Mouse (Mus musculus) erythroblast, embryonic 14.5 days (primary cell): Measurements from ENCODE around the gene Pnliprp1. TPM values are rescaled to one million over a fixed set of nuclear protein-coding genes. Genes with fewer than 3 reads are reported as not detected.

Source experiments
- H3K27me3 ChIP-seq: 2 replicates; pipeline ENCODE4 v1.6.1; 2012; ENCODE audit warnings: inconsistent platforms; ENCODE audit not compliant: control insufficient read depth
- H3K36me3 ChIP-seq: 2 replicates; pipeline ENCODE4 v1.6.1; 2012; ENCODE audit warnings: mild to moderate bottlenecking, inconsistent platforms; ENCODE audit not compliant: control insufficient read depth
- H3K4me1 ChIP-seq: 2 replicates; pipeline ENCODE4 v1.6.1; 2012; ENCODE audit warnings: inconsistent platforms; ENCODE audit not compliant: control insufficient read depth
- H3K4me3 ChIP-seq: replicated peaks from 2 replicates; pipeline ENCODE3; 2012; ENCODE audit warnings: moderate library complexity, mild to moderate bottlenecking, inconsistent platforms
- H3K9me3 ChIP-seq: 2 replicates; pipeline ENCODE4 v1.6.1; 2012; ENCODE audit warnings: low read length, inconsistent platforms, mixed read lengths; ENCODE audit not compliant: control insufficient read depth
- GATA1 ChIP-seq: IDR thresholded peaks from 2 replicates; pipeline ENCODE4 v1.6.1; 2012; ENCODE audit warnings: low read length, inconsistent platforms, mixed read lengths
- TAL1 ChIP-seq: IDR thresholded peaks from 3 replicates; pipeline ENCODE4 v1.6.1; 2012; ENCODE audit warnings: low read length, inconsistent platforms, mixed read lengths
- polyA plus RNA-seq: library from polyadenylated mRNA; stranded (reverse); fragments of >175 nt; gene quantifications from 2 replicates; pipeline ENCODE4 v1.2.3, GENCODE M21; 2012

The Pnliprp1 gene
- polyA plus RNA-seq, 1 experiment = not detected

- no peaks in the 10 kb centered on the region for H3K27me3 ChIP-seq
- H3K4me3 ChIP-seq = no peak overlapping the region
- 0 out of 2 replicates have a peak, but pooled peaks cover 4% of the 10 kb centered on the region for H3K9me3 ChIP-seq
- TF ChIP-seq GATA1 (no peak), TAL1 (no peak)
- no peaks in the 10 kb centered on the region for H3K4me1 ChIP-seq
- H3K36me3 ChIP-seq = no peaks in the 10 kb centered on the region
These were observed 33.6 kb downstream of the Pnliprp1 start for GRCm38 (mm10) chr19:58762316-58762715.

GRCm38 (mm10) chr19:58762848-58763541, 34.3 kb downstream of the Pnliprp1 start:
- H3K27me3 ChIP-seq = no peaks in the 10 kb centered on the region
- no peaks in the 10 kb centered on the region for H3K36me3 ChIP-seq
- 0 out of 2 replicates have a peak, but pooled peaks cover 4% of the 10 kb centered on the region for H3K9me3 ChIP-seq
- H3K4me1 ChIP-seq = no peaks in the 10 kb centered on the region
- H3K4me3 ChIP-seq = no peak overlapping the region
- TF ChIP-seq GATA1 = no peak
- TF ChIP-seq TAL1 = no peak

- Histone ChIP-seq H3K27me3 (no peaks in the 10 kb centered on the region), H3K4me3 (no peak overlapping the region), H3K36me3 (no peaks in the 10 kb centered on the region), H3K9me3 (peaks cover 2% of the 10 kb centered on the region; the same call in 1 of the 2 replicates), H3K4me1 (no peaks in the 10 kb centered on the region)
- TF ChIP-seq GATA1 (no peak), TAL1 (no peak)
These were observed 38.6 kb downstream of the Pnliprp1 start for GRCm38 (mm10) chr19:58767329-58767728.

GRCm38 (mm10) chr19:58776461-58776860, 47.8 kb downstream of the Pnliprp1 start:
- no peaks in the 10 kb centered on the region for H3K36me3 ChIP-seq
- peaks cover 4% of the 10 kb centered on the region; the same call in 1 of the 2 replicates for H3K9me3 ChIP-seq
- no peaks in the 10 kb centered on the region for H3K4me1 ChIP-seq
- H3K4me3 ChIP-seq = no peak overlapping the region
- TF ChIP-seq GATA1 = no peak
- no peak for TF ChIP-seq TAL1
- no peaks in the 10 kb centered on the region for H3K27me3 ChIP-seq

GRCm38 (mm10) chr19:58781566-58781965, 52.9 kb downstream of the Pnliprp1 start:
- Histone ChIP-seq H3K36me3 (no peaks in the 10 kb centered on the region), H3K4me3 (no peak overlapping the region), H3K27me3 (no peaks in the 10 kb centered on the region), H3K4me1 (no peaks in the 10 kb centered on the region), H3K9me3 (no peaks in the 10 kb centered on the region)
- TF ChIP-seq TAL1 = no peak
- TF ChIP-seq GATA1 = no peak

GRCm38 (mm10) chr19:58783938-58784337, 55.3 kb downstream of the Pnliprp1 start:
- H3K9me3 ChIP-seq = no peaks in the 10 kb centered on the region
- H3K27me3 ChIP-seq = no peaks in the 10 kb centered on the region
- TF ChIP-seq TAL1 (no peak), GATA1 (no peak)
- H3K36me3 ChIP-seq = no peaks in the 10 kb centered on the region
- H3K4me3 ChIP-seq = no peak overlapping the region
- no peaks in the 10 kb centered on the region for H3K4me1 ChIP-seq

GRCm38 (mm10) chr19:58789194-58789593, 60.5 kb downstream of the Pnliprp1 start:
- no peak for TF ChIP-seq GATA1
- no peak for TF ChIP-seq TAL1
- Histone ChIP-seq H3K4me3 (no peak overlapping the region), H3K36me3 (no peaks in the 10 kb centered on the region), H3K9me3 (no peaks in the 10 kb centered on the region), H3K27me3 (no peaks in the 10 kb centered on the region), H3K4me1 (no peaks in the 10 kb centered on the region)

Other genes with a start within 250 kb of the Pnliprp1 start
- gene Ccdc172, start 216.9 kb upstream of the Pnliprp1 start, polyA plus RNA-seq = not detected in 2 replicates
- not detected in 2 replicates for gene Pnlip, start 76.4 kb upstream of the Pnliprp1 start, polyA plus RNA-seq
- not detected in 2 replicates for gene Pnliprp2, start 30.8 kb downstream of the Pnliprp1 start, polyA plus RNA-seq
- gene 1700019N19Rik, start 65.6 kb downstream of the Pnliprp1 start, polyA plus RNA-seq = not detected in 2 replicates
- not detected in 2 replicates for gene Eno4, start 214.5 kb downstream of the Pnliprp1 start, polyA plus RNA-seq
- gene Hspa12a, start 214.8 kb downstream of the Pnliprp1 start, polyA plus RNA-seq = 0.01 TPM in 1 of 2 replicates, not detected in the other